Mouse (Mus musculus) gastrocnemius, postnatal 25 days (tissue): ENCODE measurements around the gene Sync. TPM values are rescaled to one million over a fixed set of nuclear protein-coding genes. Genes with fewer than 3 reads are reported as not detected.
A peak's percentile ranks its signal among the peaks of the same experiment; 100 is the strongest.

Source experiments
- DNase-seq: peaks from one replicate; pipeline ENCODE4 v3.0.0; 2022
- total RNA-seq, 2 experiments: library from RNA; stranded (reverse); gene quantifications; 1 replicate in 1 of 2; 2 replicates in 1 of 2; pipeline ENCODE4 v1.2.3; 2021

Sync gene
- total RNA-seq, 2 experiments from 2014 or later: 40.2 to 44.7 TPM

DNA sequence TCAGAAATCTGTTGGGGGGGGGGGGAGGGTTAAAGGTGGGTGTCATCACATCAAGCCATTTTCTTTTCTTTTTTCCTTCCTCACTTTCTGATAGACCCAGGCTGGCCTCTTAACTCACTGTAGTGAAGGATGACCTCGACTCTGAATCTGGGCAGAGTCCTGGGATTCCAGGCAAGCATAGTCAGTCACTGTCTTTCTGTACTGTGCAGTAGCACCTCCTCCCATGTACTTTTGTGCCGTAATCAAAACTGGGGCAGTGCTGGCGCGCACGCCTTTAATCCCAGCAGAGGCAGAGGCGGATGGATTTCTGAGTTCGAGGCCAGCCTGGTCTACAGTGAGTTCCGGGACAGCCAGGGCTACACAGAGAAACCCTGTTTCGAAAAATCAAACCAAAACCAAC, 16.4 kb downstream of the Sync start:
- DNase-seq: peak; percentile 13

- no peak for DNase-seq
Observed at GRCm38 (mm10) chr4:129304306-129304705, 16.9 kb downstream of the Sync start.

DNA sequence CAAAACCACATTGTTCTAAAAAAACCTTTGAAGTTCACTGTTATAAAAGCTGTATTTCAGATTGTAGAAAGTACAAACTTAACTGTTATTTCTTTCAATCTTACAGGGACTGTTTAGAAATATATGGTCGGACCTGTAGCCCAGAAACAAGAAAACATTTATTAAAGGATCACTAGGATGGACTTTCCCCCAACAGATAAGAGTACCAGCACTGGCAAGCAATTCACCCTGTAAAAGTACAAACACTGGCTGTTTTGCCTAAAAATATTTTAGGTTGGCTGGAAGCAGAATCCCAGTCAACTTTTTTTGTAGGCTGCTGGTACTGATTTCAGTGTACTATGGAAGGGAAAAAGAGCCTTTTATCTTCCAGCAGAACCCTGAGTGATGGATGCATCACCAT, 20.5 kb downstream of the Sync start:
- no peak for DNase-seq

GRCm38 (mm10) chr4:129313886-129314285, 26.5 kb downstream of the Sync start:
- DNase-seq: no peak

GRCm38 (mm10) chr4:129320876-129321275, 33.5 kb downstream of the Sync start:
- DNase-seq: no peak

- DNase-seq: no peak
Observed at GRCm38 (mm10) chr4:129322042-129322441, 34.6 kb downstream of the Sync start.

DNA sequence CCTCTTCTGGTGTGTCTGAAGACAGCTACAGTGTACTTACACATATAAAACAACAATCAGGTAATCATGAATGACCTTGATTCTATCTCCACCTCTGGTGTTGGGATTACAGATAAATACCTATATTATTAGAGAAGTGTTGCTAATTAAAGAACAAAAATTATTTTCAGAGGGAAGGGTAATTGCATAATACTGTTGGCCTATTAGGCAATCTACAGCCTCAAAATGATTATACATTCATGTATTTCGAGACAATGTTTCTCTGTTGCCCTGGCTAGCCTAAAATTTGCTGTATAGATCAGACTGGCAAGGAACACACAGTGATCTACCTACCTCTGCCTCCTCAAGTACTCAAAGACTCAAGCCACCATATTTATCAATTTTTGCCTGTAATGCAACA, 36.1 kb downstream of the Sync start:
- DNase-seq: no peak

DNA sequence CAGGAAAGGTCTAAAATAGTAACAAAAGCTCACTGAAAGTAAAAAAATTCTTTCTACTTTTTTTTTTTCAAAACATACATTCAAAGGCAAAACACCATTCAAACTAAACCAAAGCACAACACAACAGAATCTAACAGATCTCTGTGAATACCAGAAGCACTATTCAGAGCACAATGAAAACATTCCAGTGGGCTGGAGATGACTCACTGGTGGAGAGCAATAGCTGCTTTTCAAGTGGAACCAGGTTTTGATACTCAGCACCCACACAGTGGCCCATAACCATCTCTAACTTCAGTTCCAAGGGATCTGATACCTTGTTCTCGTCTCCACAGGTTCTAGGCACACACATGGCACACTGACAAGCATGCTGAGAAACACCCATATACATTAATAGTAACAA, 37.3 kb downstream of the Sync start:
- no peak for DNase-seq

DNA sequence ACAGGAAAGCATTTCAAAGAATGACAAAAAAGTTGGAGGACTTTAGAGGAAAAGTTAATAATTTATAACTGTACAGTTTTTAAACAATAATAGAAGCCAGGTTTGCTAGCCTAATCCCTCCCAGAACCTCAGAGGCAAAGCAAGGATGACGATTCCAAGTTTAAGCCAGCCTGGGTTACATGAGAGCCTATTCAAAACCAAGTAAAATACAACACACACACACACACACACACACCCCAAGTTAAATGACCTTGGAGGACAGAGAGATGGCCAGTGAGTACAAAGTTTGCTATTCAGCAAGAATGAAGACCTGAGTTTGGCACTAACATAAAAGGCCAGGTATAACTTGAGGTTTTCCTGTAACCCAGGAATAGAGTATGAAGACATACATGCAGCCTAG, 38.8 kb downstream of the Sync start:
- no peak for DNase-seq

GRCm38 (mm10) chr4:129332846-129333245, 45.4 kb downstream of the Sync start:
- DNase-seq: no peak

DNA sequence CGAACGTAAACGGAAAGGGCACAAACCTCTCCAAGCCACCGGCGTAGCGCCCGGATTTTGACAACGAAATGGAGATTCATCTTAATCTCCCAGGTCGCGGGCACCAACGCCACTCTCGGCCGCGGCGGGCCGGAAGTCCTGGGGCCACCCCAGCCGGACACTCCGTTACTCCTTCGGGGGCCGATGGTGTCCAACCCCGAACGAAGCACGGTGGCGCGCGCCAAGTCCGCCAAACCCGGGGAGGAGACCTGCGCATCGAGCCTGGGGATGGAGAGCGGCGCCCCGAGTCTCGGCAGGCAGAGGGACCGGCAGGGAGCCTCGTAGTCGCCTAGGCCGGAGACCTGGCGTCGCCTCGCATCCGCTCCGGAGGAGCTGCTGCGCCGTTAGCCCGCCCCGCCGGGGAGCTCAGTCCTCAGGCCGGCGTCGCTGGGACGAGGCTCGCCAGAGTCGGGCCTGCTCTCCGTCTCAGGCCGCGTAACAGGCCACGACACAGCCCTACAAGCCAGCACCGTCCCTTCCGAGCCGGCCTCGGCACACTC, 47.3 kb downstream of the Sync start:
- DNase-seq: no peak

DNA sequence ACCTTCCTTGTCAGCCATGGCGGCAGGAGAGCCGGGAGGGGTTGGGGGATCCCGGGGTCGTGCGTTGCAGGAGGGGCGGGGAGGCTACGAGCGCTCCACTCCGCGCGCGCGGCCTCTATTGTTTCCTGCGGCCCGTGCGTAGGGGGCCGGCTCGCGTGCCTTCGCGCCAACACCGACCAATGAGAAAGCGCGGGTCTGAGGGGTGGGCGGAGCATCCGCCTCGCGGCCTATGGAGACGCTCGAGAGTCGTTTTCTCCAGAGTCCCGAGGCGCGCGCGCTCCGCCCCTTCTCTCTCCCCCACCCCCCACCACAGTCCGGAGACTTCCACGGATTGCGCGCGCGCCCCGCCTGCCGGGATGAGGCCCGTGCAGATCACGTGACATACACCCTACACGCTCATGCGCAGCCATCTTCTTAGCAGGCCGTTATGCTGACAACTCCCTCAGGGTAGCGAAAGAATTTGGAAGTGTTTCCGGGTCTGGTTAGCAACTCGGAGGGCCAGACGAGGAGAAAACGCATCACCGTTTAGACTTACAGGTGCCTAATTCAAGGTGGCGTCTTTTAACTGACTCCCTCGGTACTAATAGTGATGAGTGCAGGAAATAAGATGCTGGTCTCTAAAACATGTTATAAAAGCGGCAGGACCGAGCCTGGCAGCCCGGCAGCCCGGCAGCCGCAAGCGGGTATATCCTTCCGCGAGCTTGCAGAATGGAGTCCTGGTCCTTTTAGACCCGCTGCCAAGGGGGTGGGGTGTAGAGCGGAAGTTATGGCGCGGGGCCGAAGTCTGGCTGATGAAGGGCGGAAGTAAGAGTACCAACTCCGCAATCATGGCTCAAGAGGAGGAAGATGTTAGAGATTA, 48.0 kb downstream of the Sync start, which contains the start of the genes Rbbp4 and Zbtb8os:
Gene Rbbp4 (minus strand): TSS at position 155 of the 859 bp plus-strand sequence.
Gene Zbtb8os (plus strand): TSS at position 480 of the 859 bp plus-strand sequence.
- DNase-seq: peak; percentile 99

DNA sequence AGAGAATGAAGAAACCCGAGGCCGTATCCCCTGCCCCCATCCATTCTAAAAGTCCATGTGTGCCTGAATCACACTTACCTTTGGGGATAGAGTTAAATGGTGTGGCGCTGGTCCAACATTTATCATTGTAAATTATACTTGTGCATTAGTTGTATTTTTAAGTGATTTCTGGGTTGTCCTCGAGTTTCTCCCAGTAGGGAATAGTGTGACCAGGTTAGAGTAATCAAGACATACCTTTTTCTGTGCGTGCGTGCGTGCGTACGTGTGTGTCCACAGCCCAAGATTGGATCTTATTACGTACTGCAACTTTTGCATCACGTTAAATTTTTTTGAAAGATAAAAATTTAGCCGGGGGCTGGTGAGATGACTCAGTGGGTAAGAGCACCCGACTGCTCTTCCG, 48.9 kb downstream of the Sync start:
- DNase-seq: no peak

GRCm38 (mm10) chr4:129339743-129340142, 52.3 kb downstream of the Sync start:
- DNase-seq: no peak

- no peak for DNase-seq
Observed at GRCm38 (mm10) chr4:129341888-129342287, 54.5 kb downstream of the Sync start.

DNA sequence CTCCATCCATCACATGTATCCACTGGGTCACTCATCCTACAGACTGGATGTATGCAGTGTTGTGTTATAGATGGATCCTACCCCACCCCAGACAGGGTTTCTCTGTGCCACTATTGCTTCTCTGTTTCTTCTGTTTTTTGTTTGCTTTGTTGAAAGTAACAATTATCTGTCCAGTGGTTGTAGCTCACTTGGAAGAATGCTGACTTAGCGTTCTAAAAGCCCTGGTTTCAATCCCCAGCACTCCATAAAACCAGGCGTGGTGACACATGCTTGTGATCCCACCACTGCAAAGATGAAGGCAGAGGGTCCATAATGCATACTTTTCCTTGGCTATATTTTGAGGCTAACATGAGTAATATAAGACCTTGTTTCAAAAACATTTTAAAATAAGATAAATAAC, 55.3 kb downstream of the Sync start:
- no peak for DNase-seq

DNA sequence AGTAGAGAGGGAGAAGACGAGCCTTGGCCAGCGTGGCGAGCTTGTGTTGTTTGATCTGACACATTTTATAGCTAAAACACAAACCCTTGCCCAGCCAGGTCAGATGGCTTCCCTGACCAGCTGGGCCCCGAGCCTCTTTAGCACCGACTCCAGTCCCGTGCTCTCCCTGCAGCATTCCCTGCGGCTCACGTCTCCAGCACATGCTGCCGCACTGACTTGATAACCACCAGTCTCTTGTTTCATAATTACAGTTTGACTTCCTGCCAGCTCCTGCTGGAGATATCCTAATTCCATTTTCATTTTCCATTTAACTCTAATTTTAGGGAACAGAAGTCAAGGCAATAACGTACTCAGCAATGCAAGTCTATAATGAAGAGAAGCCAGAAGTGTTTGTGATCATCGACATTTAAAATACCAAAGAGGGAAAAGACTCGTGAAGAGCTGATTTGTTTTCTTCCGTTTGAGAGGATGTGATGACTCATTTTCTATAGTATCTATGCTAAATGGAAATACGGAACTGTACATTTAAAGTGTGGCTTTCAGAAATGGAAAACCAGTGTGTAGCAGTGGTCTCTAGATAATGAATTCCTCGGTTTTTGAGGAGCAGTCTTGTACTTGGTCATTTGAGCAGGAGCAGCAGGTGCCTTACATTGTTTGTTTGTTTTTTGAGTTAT, 59.2 kb downstream of the Sync start:
- no peak for DNase-seq

GRCm38 (mm10) chr4:129350644-129351043, 63.2 kb downstream of the Sync start:
- DNase-seq: peak; percentile 39

DNA sequence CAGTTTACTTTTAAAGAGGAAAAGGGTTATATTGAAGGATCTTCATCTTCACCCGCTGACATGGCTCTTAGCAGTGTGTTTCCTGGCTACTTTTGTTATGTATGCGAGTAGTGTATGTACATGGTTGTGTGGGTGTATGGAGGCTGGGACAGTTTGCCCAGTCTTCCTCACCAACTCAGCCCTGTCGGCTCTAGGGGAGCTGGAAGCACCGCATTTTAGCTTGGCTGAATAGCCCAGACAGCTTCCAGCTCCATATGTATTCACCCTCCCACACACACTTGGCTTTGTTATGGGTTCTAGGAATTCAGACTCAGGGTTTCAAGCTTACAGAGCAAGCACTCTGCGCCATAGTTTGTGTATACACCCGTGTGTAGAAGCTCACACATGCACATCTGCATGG, 63.7 kb downstream of the Sync start:
- DNase-seq: no peak

- DNase-seq: no peak
Observed at GRCm38 (mm10) chr4:129353176-129353575, 65.8 kb downstream of the Sync start.

GRCm38 (mm10) chr4:129354236-129354635, 66.8 kb downstream of the Sync start:
- DNase-seq: no peak

GRCm38 (mm10) chr4:129357613-129358163, 70.3 kb downstream of the Sync start:
- no peak for DNase-seq
